Mouse (Mus musculus) thymus, postnatal 14 days (tissue): ENCODE measurements at regions not wholly inside any gene's neighbourhood (a gene's known extent, or its start where the extent isn't known, plus 50 kb on each side); places are given as distances from the start of the nearest gene placed in this dataset.

ENCODE experiments used
- DNase-seq: peaks from one replicate; pipeline ENCODE4 v3.0.0; 2021

DNA sequence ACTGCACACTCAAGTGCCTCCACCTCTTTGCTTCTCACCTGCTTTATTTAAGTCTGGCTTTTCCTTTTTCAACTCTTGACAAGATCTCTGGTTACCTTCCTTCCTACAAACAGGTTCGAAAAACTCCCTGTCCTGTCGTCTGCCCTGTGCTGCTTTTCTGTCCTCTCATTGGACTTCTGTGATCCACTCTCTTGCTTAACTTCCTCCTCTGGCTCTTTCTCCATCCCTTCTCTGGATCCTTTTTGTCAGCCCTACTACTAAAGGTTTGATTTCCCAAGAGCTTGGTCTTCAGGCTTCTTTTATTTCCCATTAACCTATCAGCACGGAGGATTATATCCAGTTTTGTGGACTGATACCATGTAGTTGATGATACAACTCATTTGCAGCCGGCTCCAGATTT lies 149.8 kb downstream of the Satb1 start:
- DNase-seq: no peak

DNA sequence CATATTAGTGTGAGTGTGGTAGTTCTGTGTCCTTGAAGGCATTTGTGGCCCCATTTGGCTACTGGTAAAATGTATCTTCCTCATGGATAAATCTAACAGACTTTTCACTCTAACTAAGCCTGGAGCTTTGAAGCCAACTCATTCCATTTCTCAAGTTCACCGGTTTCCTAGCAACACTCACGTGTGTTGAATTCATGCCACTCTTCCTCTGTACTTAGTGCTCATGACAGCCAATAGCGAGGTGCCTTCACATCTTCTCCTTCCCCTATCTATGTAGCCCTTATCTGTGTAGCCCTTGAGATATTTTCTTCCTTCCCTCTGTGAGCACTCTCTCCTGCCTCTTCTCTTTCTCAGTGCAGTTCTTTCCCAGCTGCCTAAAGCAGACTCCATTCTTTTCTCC lies 150.7 kb downstream of the Satb1 start:
- DNase-seq: no peak

DNA sequence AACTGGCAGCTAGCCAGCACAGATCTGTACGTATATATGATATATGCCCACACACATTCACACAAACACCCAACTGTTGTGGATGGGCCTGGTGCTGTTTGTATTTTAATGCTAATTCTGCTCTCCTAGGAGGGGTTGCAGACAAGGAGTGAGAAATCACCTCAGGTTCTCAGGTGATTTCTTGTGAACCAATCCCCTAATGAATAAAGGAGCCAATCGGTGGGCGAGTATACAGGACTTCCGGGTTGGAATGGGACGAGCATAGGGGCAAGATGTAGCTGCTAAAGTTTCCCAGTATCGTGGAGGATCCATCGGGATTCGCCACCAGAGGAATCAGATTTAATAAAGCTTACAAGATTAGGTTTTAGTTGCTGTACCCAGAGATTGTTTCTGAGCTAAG lies 155.6 kb downstream of the Satb1 start:
- no peak for DNase-seq

DNA sequence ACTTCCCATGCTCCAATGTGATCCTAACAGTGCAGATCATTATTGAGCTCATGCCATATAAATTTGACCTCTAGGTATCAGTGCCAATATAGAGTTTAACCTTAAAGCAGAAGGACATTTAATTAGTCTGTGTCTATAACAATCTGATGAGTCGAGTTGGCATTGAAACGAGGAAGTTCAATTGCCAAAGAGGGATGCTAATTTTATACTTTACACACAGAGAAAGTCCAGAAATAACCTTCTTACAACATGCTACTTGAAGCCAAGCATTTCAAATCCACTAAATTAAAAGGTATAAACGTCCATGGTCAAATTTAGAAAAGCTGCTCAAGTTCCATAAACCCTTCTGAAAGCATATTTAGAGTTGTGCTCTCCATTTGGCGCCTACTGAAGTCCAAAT lies 174.7 kb downstream of the Satb1 start:
- no peak for DNase-seq

DNA sequence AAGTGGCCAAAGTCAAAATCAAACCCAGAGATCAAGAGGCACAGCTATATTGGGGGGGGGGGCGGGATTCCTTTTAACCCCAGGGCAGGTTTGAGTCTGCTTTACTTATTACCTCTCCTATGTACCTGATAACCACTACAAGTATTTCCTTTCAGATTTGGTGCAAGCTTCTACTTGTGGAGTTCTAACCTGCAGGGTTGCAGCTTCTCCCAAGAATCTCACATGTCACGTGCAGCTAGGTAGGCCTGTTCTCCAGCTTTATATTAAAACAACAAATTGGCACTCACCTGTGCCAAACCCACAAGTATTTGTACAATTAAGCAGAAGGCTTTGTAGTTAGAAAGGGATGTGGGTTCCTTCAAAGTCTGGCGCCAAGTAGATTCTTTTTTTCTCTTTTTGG lies 179.2 kb downstream of the Satb1 start:
- DNase-seq: no peak

DNA sequence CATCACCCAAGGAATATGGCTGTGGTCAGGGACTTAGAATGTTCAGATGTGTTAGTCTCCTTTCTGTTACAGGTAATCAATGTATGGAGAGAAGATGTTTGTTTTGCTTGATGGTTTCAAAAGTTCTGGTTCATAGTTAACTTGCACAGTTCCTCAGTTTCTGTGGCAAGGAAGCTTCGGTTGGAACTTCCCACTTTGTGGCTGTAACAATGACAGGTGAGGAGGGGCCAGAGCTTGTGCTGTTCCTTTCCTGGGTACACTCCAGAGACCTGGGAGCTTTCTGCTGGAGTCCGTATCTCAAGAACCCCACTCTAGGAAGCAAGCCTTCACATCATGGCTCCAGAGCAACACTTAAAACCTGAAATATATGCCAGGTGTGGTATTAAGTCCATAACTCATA lies 181.2 kb downstream of the Satb1 start:
- no peak for DNase-seq

DNA sequence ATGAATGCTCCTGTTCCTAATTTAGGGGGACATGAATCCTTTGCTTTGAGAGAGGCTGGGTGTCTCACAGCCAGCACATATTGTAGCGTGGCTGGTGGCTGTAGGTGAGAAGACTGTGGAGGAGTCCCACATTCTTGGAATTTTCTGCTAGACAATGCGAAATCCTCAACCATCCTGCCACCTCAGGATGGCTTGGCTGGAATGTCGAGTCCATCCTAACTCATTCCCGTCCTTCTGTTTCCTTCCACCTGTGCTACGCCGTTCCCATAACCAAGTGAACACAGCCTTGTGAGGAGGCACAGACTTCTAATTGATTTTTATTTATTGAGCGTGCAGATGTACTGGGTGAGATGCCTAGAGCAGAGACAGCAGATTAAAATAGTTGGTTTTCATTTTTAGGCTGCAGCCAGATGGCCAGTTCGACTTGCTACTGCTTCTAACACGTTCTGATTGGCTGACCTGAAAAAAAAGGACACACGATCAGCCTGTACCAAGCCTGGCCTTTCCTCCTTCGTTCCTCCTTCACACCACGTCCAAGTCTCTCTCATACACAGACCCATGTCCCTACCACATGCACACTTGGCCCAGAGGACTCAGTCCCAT lies 183.8 kb downstream of the Satb1 start:
- DNase-seq: no peak

DNA sequence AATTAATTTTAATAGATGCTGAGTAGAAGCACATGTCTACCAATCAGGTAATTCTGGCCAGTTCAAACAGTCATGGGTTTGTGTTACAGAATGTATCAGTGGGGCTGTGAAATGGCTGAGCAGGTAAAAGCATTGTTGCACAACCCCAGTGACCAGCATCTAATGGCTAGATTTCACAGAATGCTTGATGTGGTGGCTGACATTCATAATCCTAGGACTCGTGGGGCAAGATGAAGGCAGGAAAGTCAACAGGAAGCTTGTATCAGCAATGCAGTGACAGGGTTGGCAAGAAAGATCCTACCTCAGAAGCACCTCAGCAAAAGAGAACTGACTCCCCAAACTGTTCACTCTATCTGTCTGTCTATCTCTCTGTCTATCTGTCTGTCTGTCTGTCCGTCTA lies 186.7 kb downstream of the Satb1 start:
- no peak for DNase-seq

DNA sequence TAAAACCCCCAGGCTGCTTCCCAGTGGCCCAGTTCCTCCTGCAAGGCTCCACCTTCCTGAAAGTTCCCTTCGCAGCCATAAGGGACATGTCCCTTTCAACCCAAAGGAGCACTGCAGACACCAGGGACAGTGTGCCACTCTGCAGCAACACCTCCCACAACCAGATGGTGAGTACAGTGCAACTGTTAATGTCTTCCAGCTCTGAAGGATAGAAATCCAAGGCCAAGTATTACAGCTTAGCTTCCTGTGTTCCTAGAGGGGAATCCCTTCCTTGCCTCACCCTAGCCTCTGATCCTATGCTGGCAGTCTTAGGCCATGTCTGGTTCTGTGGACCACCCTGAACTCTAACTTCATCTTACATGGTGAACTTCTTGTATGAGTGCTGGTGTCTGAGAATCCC lies 187.2 kb downstream of the Satb1 start:
- no peak for DNase-seq

DNA sequence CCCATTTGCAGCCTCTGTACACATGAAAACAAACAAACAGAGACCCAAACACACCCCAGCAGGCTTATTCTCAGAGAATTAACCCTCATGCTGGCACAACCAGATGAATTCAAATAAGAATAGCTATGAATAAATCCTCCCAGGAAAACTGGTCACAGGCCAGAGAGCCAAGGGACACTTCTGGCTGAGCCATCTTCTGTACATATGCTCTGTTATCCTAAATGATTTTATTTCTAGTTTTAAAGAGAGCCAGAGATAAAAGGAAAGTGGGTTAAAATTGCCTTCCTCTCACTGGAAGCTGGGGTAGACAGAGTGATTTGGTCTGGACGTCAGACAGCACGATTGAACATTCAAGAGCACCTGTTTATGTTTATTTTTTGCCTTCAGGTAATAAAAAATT lies 190.4 kb downstream of the Satb1 start:
- no peak for DNase-seq

DNA sequence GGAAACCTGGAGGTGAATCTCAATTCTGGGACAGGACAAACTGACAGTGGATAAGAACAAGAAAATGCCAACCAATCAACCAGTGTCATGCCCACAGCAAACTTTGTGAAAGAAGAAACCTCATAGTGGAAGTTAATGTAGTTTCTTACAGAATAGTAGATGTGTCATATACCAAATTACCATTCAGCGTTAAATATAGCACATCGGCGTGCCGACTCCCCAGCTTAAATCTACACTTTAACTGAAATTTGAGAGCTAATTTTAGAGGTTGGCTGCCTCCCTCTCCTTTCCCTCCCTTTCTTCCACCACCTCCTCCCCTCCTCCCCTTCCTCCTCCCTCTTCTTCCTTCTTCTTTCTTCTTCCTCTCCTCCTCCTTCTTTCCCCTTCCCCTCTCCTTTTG lies 197.2 kb downstream of the Satb1 start:
- DNase-seq: no peak

DNA sequence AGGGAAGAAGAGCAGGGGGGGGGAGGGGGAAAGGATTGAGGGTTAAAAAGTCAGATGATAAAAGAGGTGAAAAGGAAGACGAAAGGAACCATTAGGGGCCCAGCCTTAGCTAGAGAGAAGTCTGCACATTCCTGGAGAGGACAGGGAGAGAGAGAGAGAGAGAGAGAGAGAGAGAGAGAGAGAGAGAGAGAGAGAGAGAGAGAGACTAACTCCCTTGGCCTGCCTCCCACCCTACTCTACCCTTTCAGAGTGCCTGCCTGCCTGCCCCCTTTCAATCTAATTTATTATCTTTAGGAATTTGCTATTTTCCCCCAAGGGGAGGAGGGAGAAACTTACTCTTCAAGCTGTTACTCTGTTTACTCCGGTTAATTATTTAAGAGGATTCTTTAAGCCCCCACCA lies 201.5 kb downstream of the Satb1 start:
- DNase-seq: no peak

DNA sequence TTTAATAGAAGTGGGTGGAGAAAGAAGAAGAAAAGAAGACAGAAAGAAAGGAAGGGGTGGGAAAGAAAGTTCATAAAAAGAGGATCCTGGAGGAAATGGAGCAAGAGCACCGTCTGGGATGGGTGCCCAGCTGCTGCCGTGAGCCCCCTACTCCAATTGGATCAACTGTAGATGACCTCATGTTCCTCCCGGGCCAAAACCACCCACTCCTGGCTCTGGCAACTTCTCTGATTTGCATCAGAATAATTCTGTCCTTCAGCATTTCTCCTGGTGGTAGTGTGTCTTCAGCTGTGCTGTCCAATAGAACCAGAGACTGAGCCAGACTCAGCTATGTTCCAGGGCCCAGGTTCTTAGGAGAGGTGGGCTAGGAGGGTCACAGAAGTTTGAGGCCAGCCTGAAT lies 212.6 kb downstream of the Satb1 start:
- DNase-seq: no peak

DNA sequence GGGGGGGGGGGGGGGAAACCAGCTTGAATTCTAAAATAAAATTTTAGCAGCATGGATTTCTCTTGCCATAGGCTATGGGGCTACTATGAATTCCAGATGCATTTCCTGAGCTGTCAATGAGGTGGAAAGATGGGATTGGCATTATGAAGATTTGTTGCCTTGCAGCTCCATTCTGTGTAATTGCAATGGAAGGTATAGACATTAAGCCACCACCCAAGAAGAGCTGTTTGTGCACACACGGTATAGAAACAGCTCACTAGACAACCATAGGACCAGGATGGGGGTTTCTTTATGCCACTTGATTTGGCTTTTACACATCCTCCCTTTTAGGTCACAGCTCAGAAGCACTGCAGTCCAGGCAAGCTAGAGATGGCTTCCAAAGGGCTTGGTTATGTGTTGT lies 247.8 kb downstream of the Satb1 start:
- DNase-seq: no peak

DNA sequence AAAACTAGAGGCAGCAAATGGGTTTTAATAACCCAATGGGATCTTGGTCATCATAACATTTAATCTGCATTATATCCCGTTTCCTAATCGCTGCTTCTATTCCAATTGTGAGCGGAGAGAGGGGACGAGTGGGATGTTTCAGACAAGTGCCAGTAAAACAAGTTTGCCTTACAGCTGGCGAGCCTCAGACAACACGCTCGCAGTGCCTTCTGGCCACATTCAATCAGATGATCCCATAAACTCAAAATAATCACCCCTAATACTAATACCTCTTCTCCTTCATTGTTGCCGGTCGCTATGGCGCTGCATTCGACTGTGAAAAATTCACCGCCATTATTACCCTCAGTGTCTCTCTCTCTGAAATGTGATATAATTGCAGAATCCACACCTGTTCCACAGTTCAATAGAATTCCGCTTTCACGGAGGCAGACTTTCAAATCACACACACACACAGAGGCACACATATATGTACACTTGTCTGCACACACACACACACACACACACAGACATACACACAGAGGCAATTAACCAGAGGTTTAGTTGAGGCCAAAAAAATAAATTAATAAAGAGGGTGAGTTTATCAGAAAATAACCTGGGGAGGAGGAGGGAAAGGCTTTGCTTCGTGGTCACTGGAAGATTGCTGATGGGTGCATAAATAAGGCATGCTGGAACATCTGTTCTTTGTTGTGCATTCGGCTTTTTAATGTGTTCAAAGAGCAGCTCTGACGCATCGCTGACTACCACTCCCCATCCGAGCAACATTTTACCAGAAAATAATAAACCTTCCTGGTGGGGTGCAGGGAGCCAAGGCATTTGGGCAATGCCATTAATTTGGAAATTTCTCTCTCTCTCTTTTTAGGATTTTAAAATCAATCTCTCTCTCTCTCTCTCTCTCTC lies 248.9 kb downstream of the Satb1 start:
- DNase-seq: no peak

DNA sequence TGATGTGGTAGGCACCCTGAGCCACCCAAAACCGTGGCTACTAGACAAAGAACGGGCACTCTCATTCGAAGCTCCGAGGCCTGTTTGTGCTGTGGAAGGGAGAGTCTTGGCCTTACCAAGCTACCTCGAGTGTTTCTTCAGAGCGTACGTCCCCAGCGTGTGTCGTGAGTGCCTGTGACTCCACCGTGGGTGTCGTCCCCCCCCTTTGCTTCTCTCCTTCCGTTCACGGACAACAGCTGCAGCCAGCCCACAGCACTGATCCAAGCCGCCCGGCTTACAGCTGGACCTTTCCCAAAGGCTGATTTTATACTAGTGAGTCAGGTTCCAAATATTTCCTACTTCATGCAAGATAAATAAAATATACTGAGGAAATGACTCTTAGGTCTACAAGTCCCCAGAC lies 249.8 kb downstream of the Satb1 start:
- no peak for DNase-seq

DNA sequence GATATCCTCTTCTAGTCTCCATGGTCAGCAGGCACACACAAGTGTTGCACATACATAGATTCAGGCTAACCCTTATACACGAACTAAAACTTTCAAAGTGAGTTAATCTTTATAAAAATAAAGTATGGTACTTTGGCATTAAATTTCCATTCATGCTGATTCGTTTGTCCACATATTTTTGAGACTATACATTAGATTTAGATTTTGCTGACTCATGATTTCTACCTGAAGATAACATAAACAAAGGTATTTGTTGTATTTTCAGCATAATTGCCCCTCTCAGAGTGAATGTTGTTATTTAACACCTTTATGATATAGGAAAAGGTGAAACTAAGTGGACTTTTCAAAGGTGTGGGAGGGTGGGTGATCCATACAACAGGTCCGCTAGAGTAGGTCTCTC lies 277.2 kb downstream of the Satb1 start:
- no peak for DNase-seq

DNA sequence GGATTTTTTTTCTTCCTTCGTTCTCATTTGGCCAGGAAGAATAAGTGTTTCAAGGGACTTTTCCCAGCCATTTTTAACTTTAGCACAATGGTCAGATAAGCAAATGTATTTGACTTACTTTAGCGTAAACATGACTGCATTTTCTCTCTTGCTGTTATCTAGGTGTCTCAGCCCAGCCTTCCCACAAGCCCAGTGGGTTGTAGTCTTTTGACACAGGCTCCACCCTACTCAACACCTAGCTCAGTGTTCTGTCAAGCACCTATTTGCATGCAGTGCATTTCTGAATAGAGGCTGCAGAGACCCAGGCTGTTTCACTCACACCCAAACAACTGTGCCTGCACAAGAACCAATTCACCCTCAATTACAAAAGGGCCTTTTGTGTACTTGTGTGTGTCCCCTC lies 278.6 kb downstream of the Satb1 start:
- DNase-seq: no peak

DNA sequence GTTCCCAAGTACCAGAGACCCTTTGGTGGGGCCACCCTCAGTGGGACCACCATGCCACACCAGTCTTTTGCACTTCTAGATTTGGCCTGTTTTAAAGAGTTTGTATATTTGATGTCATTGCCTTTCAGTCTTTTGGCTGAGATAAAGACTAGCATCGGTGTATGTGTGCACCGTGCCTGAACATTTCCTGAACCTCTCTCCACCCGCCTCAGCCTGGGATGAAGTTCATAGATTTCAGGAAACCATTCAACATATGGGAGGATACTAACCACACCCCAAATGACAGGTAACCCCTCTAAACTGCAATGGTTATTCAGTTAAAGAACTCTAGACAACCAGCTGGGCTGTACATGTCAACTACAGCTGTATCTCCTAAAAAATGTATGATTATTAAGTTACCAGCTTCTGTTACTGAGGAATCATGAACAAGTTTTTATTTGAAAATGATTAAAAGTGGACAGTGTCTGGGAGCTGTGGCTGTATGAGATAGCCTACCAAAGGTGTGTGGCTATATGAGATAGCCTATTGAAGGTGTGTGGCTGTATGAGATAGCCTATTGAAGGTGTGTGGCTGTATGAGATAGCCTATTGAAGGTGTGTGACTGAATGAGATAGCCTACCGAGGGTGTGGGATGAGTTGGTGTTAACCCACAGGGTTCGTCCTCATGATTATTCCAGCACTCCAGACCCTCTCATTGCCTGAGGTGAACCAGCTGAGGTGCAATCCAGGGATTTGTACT lies 280.6 kb downstream of the Satb1 start:
- no peak for DNase-seq

DNA sequence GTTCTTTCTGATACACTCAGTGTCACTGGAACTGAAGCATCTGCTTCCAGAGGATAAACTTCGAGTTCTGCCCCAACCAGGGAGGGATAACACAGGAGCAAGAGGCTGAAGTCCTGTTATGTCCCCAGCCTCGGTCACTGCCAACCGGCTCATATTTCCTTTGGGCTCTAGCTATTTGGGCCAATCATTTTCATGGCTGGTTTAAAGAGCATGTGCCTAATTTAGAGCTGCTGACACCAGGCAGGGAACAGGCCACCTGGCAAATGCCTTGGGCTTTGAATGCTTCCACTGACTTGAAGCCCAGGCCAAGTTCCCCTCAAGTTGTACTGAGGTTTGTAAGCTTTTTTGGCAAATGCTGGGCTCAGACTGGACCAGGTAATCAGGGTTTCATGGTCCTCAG lies 286.1 kb downstream of the Satb1 start:
- DNase-seq: no peak

DNA sequence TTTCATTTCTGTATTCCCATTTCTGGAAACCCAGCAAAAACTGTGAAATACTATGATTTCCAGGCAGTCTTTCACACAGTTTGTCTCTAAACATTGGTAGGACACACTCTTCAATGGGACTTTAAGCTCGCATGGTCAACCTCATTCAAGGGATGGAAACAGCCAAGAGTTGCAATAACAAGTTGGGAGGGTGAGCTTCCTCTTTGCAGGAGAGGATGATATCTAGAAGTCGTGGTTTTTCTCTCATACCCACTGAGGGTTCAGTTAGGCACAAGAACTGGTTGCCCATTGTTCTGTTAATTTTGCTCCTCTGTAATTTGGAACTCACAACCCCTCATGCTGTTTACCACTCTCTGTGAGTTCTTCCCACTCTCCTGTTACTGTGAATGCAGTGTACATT lies 290.5 kb downstream of the Satb1 start:
- no peak for DNase-seq

DNA sequence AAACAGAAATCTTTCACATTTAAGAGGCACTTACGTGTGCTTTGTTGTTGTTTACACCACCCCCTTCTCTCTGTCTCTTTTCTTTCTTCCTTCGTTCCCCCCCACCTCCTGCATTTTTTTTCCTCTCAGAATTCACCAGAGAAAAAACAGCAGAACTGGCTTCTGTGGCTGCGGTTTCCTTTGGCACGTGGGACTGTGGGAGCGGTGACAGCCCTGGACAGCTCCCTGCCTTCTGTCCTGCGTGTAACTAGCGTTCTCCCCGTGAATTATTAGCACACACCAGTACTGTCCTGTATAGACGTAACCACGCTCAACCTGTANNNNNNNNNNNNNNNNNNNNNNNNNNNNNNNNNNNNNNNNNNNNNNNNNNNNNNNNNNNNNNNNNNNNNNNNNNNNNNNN lies 298.4 kb downstream of the Satb1 start:
- no peak for DNase-seq

DNA sequence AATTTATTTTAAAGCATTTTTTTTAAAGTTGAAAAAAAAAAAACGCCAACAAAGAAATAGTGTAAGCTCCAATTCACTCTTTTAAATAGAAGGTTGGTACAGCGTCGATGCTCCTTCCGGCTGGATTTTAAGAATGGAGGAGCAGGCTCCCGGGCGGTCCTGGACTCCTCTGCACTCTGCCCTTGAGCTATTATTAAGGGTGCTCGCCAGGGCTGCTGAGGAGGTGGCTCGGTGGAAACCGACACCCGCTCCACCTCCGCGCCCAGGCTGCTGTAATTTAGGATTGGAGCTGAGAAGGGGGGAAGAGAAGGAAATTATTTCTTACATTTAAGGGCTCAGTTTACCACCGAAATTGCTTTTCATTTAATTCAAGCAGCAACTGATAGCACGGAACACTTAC lies 298.8 kb downstream of the Satb1 start:
- no peak for DNase-seq

DNA sequence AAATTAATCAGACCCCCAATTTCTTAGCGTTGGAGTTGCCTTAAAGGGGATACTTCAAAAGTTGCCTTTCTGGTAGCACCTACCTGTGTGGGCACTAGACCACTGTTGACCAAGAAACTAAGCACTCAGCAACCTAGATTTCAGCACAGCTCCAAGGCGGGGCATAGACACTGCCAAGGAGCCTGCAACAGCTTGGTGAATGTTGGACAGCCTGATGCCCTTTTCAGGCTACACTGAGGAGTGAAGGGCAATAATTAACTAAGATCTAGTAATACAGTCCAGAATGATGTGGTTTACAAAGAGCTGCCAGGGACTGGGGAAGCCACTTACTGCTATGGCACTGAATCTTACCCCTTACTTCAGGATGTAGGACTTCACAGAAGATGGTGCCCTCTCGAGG lies 304.9 kb downstream of the Satb1 start:
- no peak for DNase-seq
